Mouse (Mus musculus): ENCODE results near the gene F3. TPM values are rescaled to one million over a fixed set of nuclear protein-coding genes. Genes with fewer than 3 reads are reported as not detected.

The F3 gene
- polyA plus RNA-seq (2014; fragmentation: Nextera tagmentation; extraction: Ambion mirVana): 16.6 and 19.3 TPM in 2 replicates

DNA sequence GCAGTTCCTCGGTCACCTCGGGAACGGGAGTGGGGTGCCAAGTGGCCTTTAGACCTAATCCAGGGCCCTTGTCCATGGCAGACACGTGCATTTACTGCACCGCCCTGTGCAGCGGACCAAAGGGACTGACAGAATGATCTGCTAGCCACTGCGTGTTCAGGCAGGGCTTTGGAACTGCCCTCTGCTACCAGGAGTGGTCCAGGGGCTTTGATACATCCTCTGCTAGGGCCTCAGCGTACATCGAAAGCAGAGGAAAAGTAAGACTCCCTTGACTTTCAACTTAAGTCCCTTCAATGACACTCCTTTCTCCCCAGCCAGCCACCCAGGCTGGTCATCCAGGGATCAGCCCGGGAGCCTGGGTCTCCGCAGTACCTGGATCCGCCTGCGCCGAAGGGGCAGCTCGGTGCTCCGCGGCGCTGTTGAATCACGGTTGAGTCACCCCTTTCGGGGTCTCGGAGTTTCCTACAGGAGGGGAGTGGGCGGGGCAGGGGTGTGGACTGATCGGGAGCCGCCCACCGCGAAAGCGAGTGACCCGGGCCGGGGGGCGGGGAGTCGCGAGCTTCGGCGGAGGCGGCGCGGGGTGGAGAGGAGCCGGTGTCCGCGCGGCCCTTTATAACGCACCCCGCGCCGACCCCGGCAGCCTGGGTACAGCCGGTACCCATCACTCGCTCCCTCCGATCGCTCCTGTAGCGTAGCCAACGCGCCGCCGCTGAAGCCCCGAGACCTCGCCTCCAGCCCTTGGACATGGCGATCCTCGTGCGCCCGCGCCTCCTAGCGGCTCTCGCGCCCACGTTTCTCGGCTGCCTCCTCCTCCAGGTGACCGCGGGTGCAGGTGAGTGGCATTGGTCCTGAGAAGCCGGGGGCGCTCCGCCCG lies at the start of gene F3:
F3 (plus strand) TSS at position 567 of the 874 bp plus-strand sequence.
- ATAC-seq (ENCODE audit: low FRiP score, low TSS enrichment): peak; percentile 93
- H3K27ac ChIP-seq (ENCODE audit: low read depth, low read length): peak within 1 kb of the TSS; percentile 43; the same call in 1 of the 2 replicates
- H3K9me3 ChIP-seq (ENCODE audit: control insufficient read depth, low read length): no peaks in the 10 kb centered on the region
- peak within 1 kb of the TSS; percentile 61 for H3K4me3 ChIP-seq (ENCODE audit: low read length)
- under 1% methylated on average over 70 of the region's 73 CpGs for WGBS
- H3K36me3 ChIP-seq (ENCODE audit: control insufficient read depth, insufficient read depth, low read length): no peaks in the 10 kb centered on the region
- peak within 1 kb of the TSS; percentile 62 for H3K9ac ChIP-seq (ENCODE audit: low read depth, low read length)
- no peaks in the 10 kb centered on the region; the same call in 1 of the 2 replicates for H3K27me3 ChIP-seq (ENCODE audit: control insufficient read depth, insufficient read depth, low read length)
- peak within 1 kb of the TSS; percentile 75 for H3K4me2 ChIP-seq (replicated peaks; ENCODE audit: low read depth, low read length)
- peaks cover 14% of the 10 kb centered on the region for H3K4me1 ChIP-seq (ENCODE audit: control insufficient read depth, insufficient read depth, low read length)

DNA sequence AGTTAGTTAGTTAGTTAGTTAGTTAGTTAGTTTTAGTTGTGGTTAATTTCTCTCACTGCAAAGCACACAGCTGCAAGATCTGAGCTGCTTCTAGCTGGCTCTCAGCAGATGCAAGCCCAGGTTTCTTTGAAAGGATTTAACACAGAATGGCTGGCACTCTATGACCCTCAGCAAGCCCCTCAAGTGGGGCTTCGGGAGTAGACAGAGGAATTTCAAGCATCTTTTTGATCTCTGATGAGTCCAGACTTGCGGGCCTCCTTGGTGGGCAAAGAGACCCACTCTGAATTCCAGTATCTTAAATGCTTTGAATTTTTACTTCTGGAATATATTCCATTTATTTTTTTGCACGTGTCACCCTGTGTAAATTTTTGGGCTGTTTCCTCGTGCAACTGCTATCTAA lies 44.4 kb upstream of the F3 start:
- WGBS: 38% methylated on average over 4 of the region's 4 CpGs
- no peaks in the 10 kb centered on the region for H3K9me3 ChIP-seq (ENCODE audit: control insufficient read depth, low read length)
- H3K27ac ChIP-seq (ENCODE audit: low read depth, low read length): no peak overlapping the region
- H3K4me3 ChIP-seq (ENCODE audit: low read length): no peak overlapping the region
- H3K9ac ChIP-seq (ENCODE audit: low read depth, low read length): no peak overlapping the region
- no peaks in the 10 kb centered on the region for H3K27me3 ChIP-seq (ENCODE audit: control insufficient read depth, insufficient read depth, low read length)
- no peaks in the 10 kb centered on the region for H3K4me1 ChIP-seq (ENCODE audit: control insufficient read depth, insufficient read depth, low read length)
- no peak overlapping the region for H3K4me2 ChIP-seq (replicated peaks; ENCODE audit: low read depth, low read length)
- no peak for ATAC-seq (ENCODE audit: low FRiP score, low TSS enrichment)
- no peaks in the 10 kb centered on the region for H3K36me3 ChIP-seq (ENCODE audit: control insufficient read depth, insufficient read depth, low read length)

DNA sequence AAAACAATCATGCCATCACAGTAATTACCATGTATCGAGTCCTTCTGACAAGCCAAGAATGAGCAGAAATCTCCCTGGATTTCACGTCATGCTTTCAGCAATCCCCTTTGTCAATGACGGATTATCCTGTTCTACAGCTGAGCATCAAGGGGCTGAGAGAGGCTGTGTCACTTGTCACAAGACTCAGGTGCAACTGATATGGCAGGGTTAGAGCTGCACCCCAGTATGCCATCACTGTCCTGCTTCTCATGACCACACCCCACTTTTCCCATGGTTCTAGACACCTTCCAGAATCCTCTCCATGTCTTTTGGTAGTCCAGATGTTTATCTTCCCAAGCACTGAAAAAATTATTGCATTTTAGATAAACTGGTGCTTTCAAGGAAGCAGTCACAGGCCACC lies 43.9 kb upstream of the F3 start:
- no peak overlapping the region for H3K9ac ChIP-seq (ENCODE audit: low read depth, low read length)
- 77% methylated on average over 3 of the region's 3 CpGs for WGBS
- no peaks in the 10 kb centered on the region for H3K36me3 ChIP-seq (ENCODE audit: control insufficient read depth, insufficient read depth, low read length)
- ATAC-seq (ENCODE audit: low FRiP score, low TSS enrichment): no peak
- H3K4me1 ChIP-seq (ENCODE audit: control insufficient read depth, insufficient read depth, low read length): no peaks in the 10 kb centered on the region
- no peaks in the 10 kb centered on the region for H3K9me3 ChIP-seq (ENCODE audit: control insufficient read depth, low read length)
- H3K27me3 ChIP-seq (ENCODE audit: control insufficient read depth, insufficient read depth, low read length): no peaks in the 10 kb centered on the region
- H3K4me2 ChIP-seq (replicated peaks; ENCODE audit: low read depth, low read length): no peak overlapping the region
- H3K27ac ChIP-seq (ENCODE audit: low read depth, low read length): no peak overlapping the region
- no peak overlapping the region for H3K4me3 ChIP-seq (ENCODE audit: low read length)

DNA sequence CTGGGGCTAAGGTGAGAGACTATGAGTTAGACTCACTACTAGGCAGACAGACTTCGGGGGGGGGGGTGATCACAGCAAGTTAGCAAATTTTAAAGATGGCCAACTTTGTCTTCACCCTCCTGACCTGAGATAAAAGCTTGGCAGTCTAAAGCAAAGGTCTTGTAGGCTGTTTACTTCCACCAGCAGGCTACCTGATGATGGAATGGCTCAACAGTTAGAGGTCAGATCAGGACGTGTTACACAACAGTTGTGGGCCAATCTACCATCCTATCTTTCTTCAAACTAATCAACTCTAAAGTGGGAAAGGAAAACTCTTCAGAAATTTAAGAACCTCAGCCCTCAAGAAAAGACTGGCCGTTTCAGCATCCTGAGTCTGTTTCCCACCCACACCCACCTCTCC lies 43.1 kb upstream of the F3 start:
- WGBS: 69% methylated on average over 3 of the region's 3 CpGs
- H3K27ac ChIP-seq (ENCODE audit: low read depth, low read length): no peak overlapping the region
- no peaks in the 10 kb centered on the region for H3K9me3 ChIP-seq (ENCODE audit: control insufficient read depth, low read length)
- H3K4me1 ChIP-seq (ENCODE audit: control insufficient read depth, insufficient read depth, low read length): 0 out of 2 replicates have a peak, but pooled peaks cover 3% of the 10 kb centered on the region
- H3K27me3 ChIP-seq (ENCODE audit: control insufficient read depth, insufficient read depth, low read length): no peaks in the 10 kb centered on the region
- no peak overlapping the region for H3K9ac ChIP-seq (ENCODE audit: low read depth, low read length)
- H3K4me3 ChIP-seq (ENCODE audit: low read length): no peak overlapping the region
- H3K4me2 ChIP-seq (replicated peaks; ENCODE audit: low read depth, low read length): no peak overlapping the region
- no peak for ATAC-seq (ENCODE audit: low FRiP score, low TSS enrichment)
- no peaks in the 10 kb centered on the region for H3K36me3 ChIP-seq (ENCODE audit: control insufficient read depth, insufficient read depth, low read length)

DNA sequence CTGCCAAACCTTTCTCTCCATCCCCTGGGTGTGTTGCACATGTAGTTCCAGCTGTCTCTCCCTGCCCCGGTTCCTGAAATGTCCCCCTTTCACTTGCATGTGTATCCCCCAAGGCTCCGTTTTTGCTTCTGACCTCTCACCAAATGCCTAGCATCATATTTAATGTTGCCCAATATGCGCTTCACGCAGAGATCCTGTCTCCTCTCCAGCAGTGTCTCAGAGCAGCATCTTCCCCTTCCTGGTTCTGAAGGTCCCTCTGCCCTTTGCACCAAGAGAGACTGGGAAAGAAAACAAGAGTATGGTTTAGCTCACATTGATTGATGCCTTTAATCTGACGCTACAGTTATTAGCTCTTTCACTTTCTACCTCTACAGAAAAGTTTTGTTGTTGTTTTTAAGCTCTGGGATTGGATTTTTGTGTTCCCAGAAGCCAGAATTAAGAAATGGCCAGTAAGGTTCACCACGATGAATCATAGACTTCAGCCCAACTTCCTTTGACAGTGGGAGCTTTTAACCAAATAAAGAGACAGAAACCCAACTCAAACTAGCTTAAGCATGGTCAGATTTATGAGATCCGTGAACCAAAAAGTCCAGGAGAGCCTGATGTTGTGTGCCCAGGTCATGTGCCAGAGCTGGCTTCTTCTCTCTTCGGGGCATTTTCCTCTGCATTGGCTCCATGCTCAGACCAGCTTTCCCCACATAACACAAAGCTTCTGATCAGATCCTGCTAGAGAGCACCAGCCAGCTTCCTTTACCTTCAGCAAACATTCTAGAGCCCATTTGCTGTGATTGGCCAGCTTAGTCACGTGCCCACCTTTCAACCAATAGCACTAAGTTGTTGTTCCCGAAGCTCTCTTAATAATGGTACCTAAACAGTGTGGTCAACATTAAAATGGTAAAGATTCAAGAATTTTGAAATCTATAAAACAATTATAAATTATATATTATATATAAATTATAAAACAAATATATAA lies 40.6 kb upstream of the F3 start:
- WGBS: 80% methylated on average over 10 of the region's 10 CpGs
- H3K9me3 ChIP-seq (ENCODE audit: control insufficient read depth, low read length): no peaks in the 10 kb centered on the region
- no peak overlapping the region for H3K27ac ChIP-seq (ENCODE audit: low read depth, low read length)
- no peak for ATAC-seq (ENCODE audit: low FRiP score, low TSS enrichment)
- H3K27me3 ChIP-seq (ENCODE audit: control insufficient read depth, insufficient read depth, low read length): no peaks in the 10 kb centered on the region
- no peak overlapping the region for H3K9ac ChIP-seq (ENCODE audit: low read depth, low read length)
- H3K4me1 ChIP-seq (ENCODE audit: control insufficient read depth, insufficient read depth, low read length): 0 out of 2 replicates have a peak, but pooled peaks cover 3% of the 10 kb centered on the region
- no peaks in the 10 kb centered on the region for H3K36me3 ChIP-seq (ENCODE audit: control insufficient read depth, insufficient read depth, low read length)
- no peak overlapping the region for H3K4me3 ChIP-seq (ENCODE audit: low read length)
- no peak overlapping the region for H3K4me2 ChIP-seq (replicated peaks; ENCODE audit: low read depth, low read length)

DNA sequence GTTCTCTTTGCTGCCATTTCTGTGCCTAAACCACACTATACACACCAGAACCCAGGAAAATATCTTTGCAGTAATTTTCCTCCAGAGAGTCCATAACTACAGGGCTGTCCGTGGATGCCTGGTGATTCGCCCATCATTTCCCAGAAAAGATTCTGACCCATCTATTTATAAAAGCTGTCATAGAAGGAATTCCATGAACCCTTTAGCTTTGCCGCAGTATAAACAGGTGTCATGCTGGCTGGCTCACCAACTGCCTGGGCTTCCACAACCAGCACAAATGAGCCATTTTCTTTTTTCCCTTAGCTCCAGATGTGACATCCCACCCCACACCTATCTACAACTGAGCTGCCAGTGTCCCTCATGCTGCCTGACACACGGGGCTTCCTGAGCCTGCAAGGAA lies 38.8 kb upstream of the F3 start:
- WGBS: 72% methylated on average over 4 of the region's 4 CpGs
- ATAC-seq (ENCODE audit: low FRiP score, low TSS enrichment): no peak
- no peaks in the 10 kb centered on the region for H3K36me3 ChIP-seq (ENCODE audit: control insufficient read depth, insufficient read depth, low read length)
- H3K4me1 ChIP-seq (ENCODE audit: control insufficient read depth, insufficient read depth, low read length): 0 out of 2 replicates have a peak, but pooled peaks cover 3% of the 10 kb centered on the region
- H3K9ac ChIP-seq (ENCODE audit: low read depth, low read length): no peak overlapping the region
- no peak overlapping the region for H3K27ac ChIP-seq (ENCODE audit: low read depth, low read length)
- H3K4me3 ChIP-seq (ENCODE audit: low read length): no peak overlapping the region
- H3K27me3 ChIP-seq (ENCODE audit: control insufficient read depth, insufficient read depth, low read length): no peaks in the 10 kb centered on the region
- no peak overlapping the region for H3K4me2 ChIP-seq (replicated peaks; ENCODE audit: low read depth, low read length)
- H3K9me3 ChIP-seq (ENCODE audit: control insufficient read depth, low read length): no peaks in the 10 kb centered on the region

DNA sequence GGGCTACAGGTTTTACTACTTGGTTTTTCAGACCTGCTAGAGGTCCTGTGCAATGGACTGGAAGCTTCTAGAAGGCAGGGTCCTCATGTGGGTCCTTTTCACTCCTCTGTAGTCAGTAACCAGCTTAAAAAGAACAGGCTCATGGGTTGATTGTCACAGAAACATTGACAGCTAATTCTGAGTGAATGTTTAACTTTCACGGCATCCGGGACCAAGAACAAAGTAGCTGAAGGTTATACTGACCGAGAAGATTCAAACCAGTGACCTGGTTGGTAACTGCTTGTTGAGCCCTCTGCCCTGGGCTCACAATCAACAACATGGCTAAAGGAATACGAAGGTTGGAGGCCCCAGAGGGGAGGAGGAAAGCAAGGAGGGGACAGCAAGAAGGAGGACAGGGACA lies 38.4 kb upstream of the F3 start:
- WGBS: 69% methylated on average over 4 of the region's 4 CpGs
- no peak for ATAC-seq (ENCODE audit: low FRiP score, low TSS enrichment)
- no peak overlapping the region for H3K27ac ChIP-seq (ENCODE audit: low read depth, low read length)
- H3K4me1 ChIP-seq (ENCODE audit: control insufficient read depth, insufficient read depth, low read length): 0 out of 2 replicates have a peak, but pooled peaks cover 3% of the 10 kb centered on the region
- no peak overlapping the region for H3K9ac ChIP-seq (ENCODE audit: low read depth, low read length)
- no peak overlapping the region for H3K4me3 ChIP-seq (ENCODE audit: low read length)
- H3K9me3 ChIP-seq (ENCODE audit: control insufficient read depth, low read length): no peaks in the 10 kb centered on the region
- H3K36me3 ChIP-seq (ENCODE audit: control insufficient read depth, insufficient read depth, low read length): no peaks in the 10 kb centered on the region
- H3K27me3 ChIP-seq (ENCODE audit: control insufficient read depth, insufficient read depth, low read length): no peaks in the 10 kb centered on the region
- no peak overlapping the region for H3K4me2 ChIP-seq (replicated peaks; ENCODE audit: low read depth, low read length)

DNA sequence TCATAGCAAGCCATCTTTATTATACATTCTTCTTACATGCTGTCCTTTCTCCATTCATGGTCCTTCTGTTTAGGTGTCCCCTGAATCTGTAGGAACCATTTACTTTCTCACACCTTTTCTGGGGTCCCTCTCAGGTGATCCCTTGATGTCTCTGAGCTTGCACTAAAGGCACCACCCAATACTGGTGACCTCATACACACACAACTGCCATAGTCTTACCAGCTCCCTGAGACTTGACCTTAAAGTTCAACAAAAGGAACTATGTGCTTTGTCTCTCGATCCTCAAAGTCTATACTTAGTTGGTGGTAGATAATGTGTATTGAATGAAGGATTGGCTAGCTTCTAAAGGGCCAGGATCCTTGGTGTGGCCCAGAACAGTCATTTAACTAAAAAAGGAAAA lies 37.4 kb upstream of the F3 start:
- Histone ChIP-seq H3K27ac (ENCODE audit: low read depth, low read length) (no peak overlapping the region), H3K36me3 (ENCODE audit: control insufficient read depth, insufficient read depth, low read length) (no peaks in the 10 kb centered on the region), H3K27me3 (ENCODE audit: control insufficient read depth, insufficient read depth, low read length) (no peaks in the 10 kb centered on the region), H3K4me3 (ENCODE audit: low read length) (no peak overlapping the region), H3K9me3 (ENCODE audit: control insufficient read depth, low read length) (no peaks in the 10 kb centered on the region), H3K4me1 (ENCODE audit: control insufficient read depth, insufficient read depth, low read length) (0 out of 2 replicates have a peak, but pooled peaks cover 3% of the 10 kb centered on the region), H3K9ac (ENCODE audit: low read depth, low read length) (no peak overlapping the region), H3K4me2 (replicated peaks; ENCODE audit: low read depth, low read length) (no peak overlapping the region)
- 80% methylated on average over 1 of the region's 1 CpGs for whole genome bisulfite sequencing
- ATAC-seq (ENCODE audit: low FRiP score, low TSS enrichment): no peak

Measured in kidney, embryonic 14.5 days (tissue).